Mouse (Mus musculus) intestine, embryonic 15.5 days (tissue): ENCODE measurements around the gene Rspo4. TPM values are rescaled to one million over a fixed set of nuclear protein-coding genes. Genes with fewer than 3 reads are reported as not detected.

Source experiments
- ATAC-seq: fragments of 200-750 bp; cut with Nextera tagmentation; 2 replicates; pipeline ENCODE4 v1.8.0; 2017; ENCODE audit warnings: moderate TSS enrichment, moderate library complexity
- H3K27ac ChIP-seq: fragments of 300-500 bp; sonication (generic); 2 replicates; pipeline ENCODE4 v1.5.1; 2015; ENCODE audit warnings: mild to moderate bottlenecking, inconsistent platforms
- H3K27me3 ChIP-seq: fragments of 300-500 bp; sonication (generic); replicated peaks from 2 replicates; pipeline ENCODE4 v1.6.1; 2015; ENCODE audit warnings: inconsistent platforms
- H3K36me3 ChIP-seq: fragments of 300-500 bp; sonication (generic); 2 replicates; pipeline ENCODE4 v1.6.1; 2015; ENCODE audit warnings: inconsistent platforms
- H3K4me1 ChIP-seq: fragments of 300-500 bp; sonication (generic); replicated peaks from 2 replicates; pipeline ENCODE4 v1.6.1; 2015; ENCODE audit warnings: inconsistent platforms
- H3K4me2 ChIP-seq: fragments of 300-500 bp; sonication (generic); replicated peaks from 2 replicates; pipeline ENCODE4 v1.6.1; 2015; ENCODE audit warnings: mild to moderate bottlenecking, inconsistent platforms
- H3K4me3 ChIP-seq: fragments of 300-500 bp; sonication (generic); replicated peaks from 2 replicates; pipeline ENCODE4 v1.5.1; 2015; ENCODE audit warnings: inconsistent platforms
- H3K9ac ChIP-seq: fragments of 300-500 bp; sonication (generic); 2 replicates; pipeline ENCODE4 v1.6.1; 2015; ENCODE audit warnings: inconsistent platforms
- H3K9me3 ChIP-seq: fragments of 300-500 bp; sonication (generic); 2 replicates; pipeline ENCODE4 v1.6.1; 2016; ENCODE audit warnings: inconsistent platforms
- WGBS: fragments of 180-500 bp; shearing (Covaris S2); methylation state at CpG from one replicate; pipeline ENCODE4 v1.1.7; 2015; 5-methylcytosine and 5-hydroxymethylcytosine counted together
- polyA plus RNA-seq: library from polyadenylated mRNA; unstranded; fragments of >200 nt; fragmentation: Nextera tagmentation; extraction: Ambion mirVana; gene quantifications from 2 replicates; pipeline ENCODE4 v1.2.1, GENCODE M21; 2015

Gene Rspo4
- polyA plus RNA-seq, 1 experiment from 2014 or later, result not detected

GRCm38 (mm10) chr2:151915111-151915510, 72.4 kb downstream of the Rspo4 start:
- H3K27me3 ChIP-seq, result no peaks in the 10 kb centered on the region
- H3K4me1 ChIP-seq, result peaks cover 26% of the 10 kb centered on the region
- no peak overlapping the region for H3K4me2 ChIP-seq
- H3K9me3 ChIP-seq, result no peaks in the 10 kb centered on the region
- no peak overlapping the region for H3K4me3 ChIP-seq
- H3K27ac ChIP-seq, result no peak overlapping the region
- H3K36me3 ChIP-seq, result no peaks in the 10 kb centered on the region
- 15% methylated on average over 2 of the region's 2 CpGs for WGBS
- no peak for ATAC-seq
- H3K9ac ChIP-seq, result no peak overlapping the region

GRCm38 (mm10) chr2:151916061-151916831, 73.5 kb downstream of the Rspo4 start:
- ATAC-seq, result no peak
- H3K9ac ChIP-seq, result no peak overlapping the region
- 30% methylated on average over 13 of the region's 13 CpGs for WGBS
- H3K4me2 ChIP-seq, result no peak overlapping the region
- H3K9me3 ChIP-seq, result no peaks in the 10 kb centered on the region
- no peaks in the 10 kb centered on the region for H3K36me3 ChIP-seq
- H3K27ac ChIP-seq, result no peak overlapping the region
- H3K27me3 ChIP-seq, result no peaks in the 10 kb centered on the region
- H3K4me3 ChIP-seq, result no peak overlapping the region
- H3K4me1 ChIP-seq, result peaks cover 20% of the 10 kb centered on the region

DNA sequence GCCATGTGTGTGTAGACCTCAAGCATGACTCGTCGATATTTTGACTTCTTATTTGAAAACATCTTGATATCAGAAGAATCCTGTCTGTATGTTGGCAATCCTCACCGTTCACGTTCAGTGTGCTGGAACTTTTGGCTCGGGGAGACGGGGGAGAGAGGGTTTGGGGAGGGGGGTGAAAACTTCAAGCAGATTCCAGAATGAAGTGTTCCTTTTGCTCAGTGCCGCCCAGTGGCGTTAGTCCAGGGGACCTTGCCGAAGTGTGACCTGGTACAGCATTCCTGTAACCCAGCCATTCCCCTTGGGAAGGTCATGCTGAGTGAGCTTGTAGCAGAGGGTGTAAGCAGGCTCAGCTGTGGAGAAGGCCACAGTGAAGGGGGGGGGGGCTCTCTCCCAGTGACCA, 76.4 kb downstream of the Rspo4 start:
- H3K4me1 ChIP-seq, result peaks cover 22% of the 10 kb centered on the region
- no peaks in the 10 kb centered on the region for H3K36me3 ChIP-seq
- no peaks in the 10 kb centered on the region for H3K9me3 ChIP-seq
- H3K27me3 ChIP-seq, result no peaks in the 10 kb centered on the region
- no peak overlapping the region for H3K4me2 ChIP-seq
- H3K9ac ChIP-seq, result no peak overlapping the region
- H3K4me3 ChIP-seq, result no peak overlapping the region
- 54% methylated on average over 9 of the region's 9 CpGs for WGBS
- H3K27ac ChIP-seq, result no peak overlapping the region
- ATAC-seq, result no peak

- no peak for ATAC-seq
Measured at GRCm38 (mm10) chr2:151921068-151921467, 78.3 kb downstream of the Rspo4 start.

DNA sequence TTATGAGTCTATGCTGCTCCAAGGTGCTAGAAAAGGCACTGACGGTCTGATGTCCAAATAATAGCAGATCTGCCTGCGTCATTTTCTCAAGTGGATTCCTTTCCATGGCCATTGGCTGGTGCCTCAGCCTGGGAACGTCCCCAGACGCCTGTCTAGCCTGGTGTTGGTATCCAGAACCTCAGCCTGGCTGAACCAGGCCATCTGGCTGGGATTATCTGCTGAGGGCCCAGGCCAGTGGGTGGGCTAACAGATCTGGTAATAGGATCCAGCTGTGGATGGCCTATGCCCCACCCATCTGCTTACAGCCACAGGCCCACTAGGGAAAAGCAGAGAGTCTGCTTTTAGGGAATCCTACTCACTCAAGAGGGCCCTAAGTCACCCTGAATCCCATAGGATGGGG, 78.9 kb downstream of the Rspo4 start:
- no peak overlapping the region; the same call in 1 of the 2 replicates for H3K27ac ChIP-seq
- H3K4me1 ChIP-seq, result peaks cover 15% of the 10 kb centered on the region
- H3K27me3 ChIP-seq, result no peaks in the 10 kb centered on the region
- peak; percentile 75 for ATAC-seq
- WGBS, result 44% methylated on average over 4 of the region's 4 CpGs
- H3K36me3 ChIP-seq, result no peaks in the 10 kb centered on the region
- no peak overlapping the region for H3K4me2 ChIP-seq
- H3K9me3 ChIP-seq, result no peaks in the 10 kb centered on the region
- no peak overlapping the region for H3K4me3 ChIP-seq
- H3K9ac ChIP-seq, result no peak overlapping the region

More at GRCm38 (mm10) chr2:151921068-151921467, 78.3 kb downstream of the Rspo4 start:
- no peaks in the 10 kb centered on the region for H3K9me3 ChIP-seq
- H3K27ac ChIP-seq, result no peak overlapping the region
- no peak overlapping the region for H3K4me3 ChIP-seq
- no peak overlapping the region for H3K9ac ChIP-seq
- H3K27me3 ChIP-seq, result no peaks in the 10 kb centered on the region
- H3K36me3 ChIP-seq, result no peaks in the 10 kb centered on the region
- H3K4me2 ChIP-seq, result no peak overlapping the region
- 68% methylated on average over 8 of the region's 8 CpGs for WGBS
- peaks cover 19% of the 10 kb centered on the region for H3K4me1 ChIP-seq

Other genes with a start within 250 kb of the Rspo4 start
- gene Snph, start 210.3 kb upstream of the Rspo4 start, polyA plus RNA-seq, result 2.0 TPM in 2 replicates
- gene Rad21l, start 174.4 kb upstream of the Rspo4 start, polyA plus RNA-seq, result not detected in 2 replicates
- 2.0 and 2.2 TPM in 2 replicates for gene Tmem74b, start 140.9 kb upstream of the Rspo4 start, polyA plus RNA-seq
- 39.8 and 42.2 TPM in 2 replicates for gene Psmf1, start 98.7 kb upstream of the Rspo4 start, polyA plus RNA-seq
- gene Angpt4, start 68.3 kb downstream of the Rspo4 start, polyA plus RNA-seq, result 0.63 and 1.1 TPM in 2 replicates
- gene Fam110a, start 137.3 kb downstream of the Rspo4 start, polyA plus RNA-seq, result 22.5 and 23.7 TPM in 2 replicates
- gene Slc52a3, start 153.6 kb downstream of the Rspo4 start, polyA plus RNA-seq, result 3.9 and 5.4 TPM in 2 replicates
- gene Scrt2, start 238.6 kb downstream of the Rspo4 start, polyA plus RNA-seq, result 0.04 and 0.06 TPM in 2 replicates